Mouse (Mus musculus) midbrain, embryonic 12.5 days (tissue): Measurements from ENCODE around the gene Tbc1d2. TPM values are rescaled to one million over a fixed set of nuclear protein-coding genes. Genes with fewer than 3 reads are reported as not detected.

Experiments
- ATAC-seq: fragments of 200-750 bp; cut with Nextera tagmentation; 2 replicates; pipeline ENCODE4 v1.8.0; 2017; ENCODE audit warnings: low read depth, moderate TSS enrichment, moderate library complexity; ENCODE audit not compliant: low FRiP score
- H3K27ac ChIP-seq: fragments of 300-500 bp; sonication (generic); replicated peaks from 2 replicates; pipeline ENCODE4 v1.5.1; 2016; ENCODE audit warnings: mild to moderate bottlenecking
- H3K27me3 ChIP-seq: fragments of 300-500 bp; sonication (generic); 2 replicates; pipeline ENCODE4 v1.6.1; 2016; ENCODE audit warnings: mild to moderate bottlenecking
- H3K36me3 ChIP-seq: fragments of 300-500 bp; sonication (generic); 2 replicates; pipeline ENCODE4 v1.6.1; 2016
- H3K4me1 ChIP-seq: fragments of 300-500 bp; sonication (generic); 2 replicates; pipeline ENCODE4 v1.6.1; 2016
- H3K4me2 ChIP-seq: fragments of 300-500 bp; sonication (generic); replicated peaks from 2 replicates; pipeline ENCODE4 v1.6.1; 2016; ENCODE audit warnings: mild to moderate bottlenecking, moderate library complexity
- H3K4me3 ChIP-seq: fragments of 300-500 bp; sonication (generic); 2 replicates; pipeline ENCODE4 v1.5.1; 2016; ENCODE audit warnings: mild to moderate bottlenecking
- H3K9ac ChIP-seq: fragments of 300-500 bp; sonication (generic); replicated peaks from 2 replicates; pipeline ENCODE4 v1.6.1; 2016; ENCODE audit warnings: mild to moderate bottlenecking, moderate library complexity
- H3K9me3 ChIP-seq: fragments of 300-500 bp; sonication (generic); 2 replicates; pipeline ENCODE4 v1.6.1; 2016; ENCODE audit warnings: mild to moderate bottlenecking
- WGBS: fragments of 180-500 bp; shearing (Covaris S2); methylation state at CpG from one replicate; pipeline ENCODE4 v1.1.7; 2016; 5-methylcytosine and 5-hydroxymethylcytosine counted together
- polyA plus RNA-seq: library from polyadenylated mRNA; unstranded; fragments of >200 nt; fragmentation: Nextera tagmentation; extraction: Ambion mirVana; gene quantifications from 2 replicates; pipeline ENCODE4 v1.2.1, GENCODE M21; 2016

Tbc1d2 gene
- polyA plus RNA-seq, 1 experiment from 2014 or later = 0.84 TPM

DNA sequence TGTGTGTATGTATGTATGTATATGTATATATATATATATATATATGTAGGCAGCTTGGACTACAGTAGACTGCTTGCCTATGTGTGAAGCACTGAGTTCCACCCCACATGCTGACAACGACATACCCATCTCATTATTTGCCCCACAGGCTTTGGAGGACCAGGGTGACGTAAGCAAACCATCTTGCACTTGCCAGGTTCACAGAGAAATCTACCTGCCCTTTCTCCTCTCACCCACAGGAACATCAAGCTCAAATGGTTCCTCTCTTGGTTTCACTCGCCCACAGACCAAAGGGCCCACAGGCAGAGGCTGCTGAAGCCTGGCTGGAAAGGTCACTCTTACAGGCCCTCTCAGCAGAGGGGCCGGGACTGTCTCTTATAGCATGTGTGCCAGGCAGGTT lies 77.4 kb downstream of the Tbc1d2 start:
- Histone ChIP-seq H3K9me3 (0 out of 2 replicates have a peak, but pooled peaks cover 3% of the 10 kb centered on the region), H3K4me1 (peaks cover 7% of the 10 kb centered on the region), H3K4me2 (no peak overlapping the region), H3K4me3 (no peak overlapping the region), H3K27ac (no peak overlapping the region), H3K27me3 (no peaks in the 10 kb centered on the region; the same call in 1 of the 2 replicates), H3K9ac (no peak overlapping the region), H3K36me3 (no peaks in the 10 kb centered on the region)
- no peak for ATAC-seq
- WGBS = 92% methylated on average over 4 of the region's 4 CpGs

DNA sequence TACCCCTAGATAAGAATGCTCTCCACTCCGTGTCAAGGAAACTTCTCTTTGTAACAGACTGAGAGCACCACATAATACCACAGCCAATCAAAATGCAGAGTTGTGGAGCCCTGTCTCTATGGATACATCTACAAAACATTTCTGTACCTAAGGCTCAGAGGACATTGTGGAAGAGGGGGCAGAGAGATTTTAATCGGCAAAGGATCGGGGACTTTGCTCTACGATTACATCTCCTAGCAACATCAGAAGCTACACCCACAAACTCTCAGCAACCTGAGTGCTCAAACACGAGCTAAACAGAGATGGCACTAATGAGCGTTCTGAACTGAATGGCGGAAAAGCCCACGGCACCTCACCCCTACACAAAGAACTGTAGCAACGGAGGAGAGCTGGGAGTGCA lies 78.3 kb downstream of the Tbc1d2 start:
- no peaks in the 10 kb centered on the region; the same call in 1 of the 2 replicates for H3K27me3 ChIP-seq
- H3K27ac ChIP-seq = no peak overlapping the region
- no peak overlapping the region for H3K4me3 ChIP-seq
- no peak overlapping the region for H3K4me2 ChIP-seq
- 89% methylated on average over 9 of the region's 9 CpGs for WGBS
- peaks cover 7% of the 10 kb centered on the region for H3K4me1 ChIP-seq
- H3K9ac ChIP-seq = no peak overlapping the region
- no peaks in the 10 kb centered on the region for H3K36me3 ChIP-seq
- ATAC-seq = no peak
- 0 out of 2 replicates have a peak, but pooled peaks cover 3% of the 10 kb centered on the region for H3K9me3 ChIP-seq

DNA sequence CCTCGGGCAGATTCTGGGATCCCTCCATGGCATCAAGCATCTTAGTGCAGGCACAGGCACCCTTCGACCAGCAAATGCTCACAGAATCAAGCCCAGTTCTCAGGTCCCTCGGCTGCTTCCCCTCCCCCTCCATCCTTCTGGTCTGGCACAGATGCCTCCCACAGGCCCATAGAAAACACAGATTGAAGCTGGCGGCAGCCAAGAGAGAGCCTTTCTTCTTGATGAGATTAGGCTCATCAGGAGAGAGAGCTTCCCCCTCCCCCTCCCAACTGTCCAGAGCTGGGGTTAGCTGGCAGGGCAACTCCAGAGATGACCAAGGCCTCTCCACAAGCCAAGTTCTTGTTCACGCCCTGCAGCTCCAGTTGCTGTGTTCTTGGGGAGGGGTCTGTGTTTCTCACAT lies 80.3 kb downstream of the Tbc1d2 start:
- 8% methylated on average over 5 of the region's 5 CpGs for WGBS
- Histone ChIP-seq H3K4me2 (no peak overlapping the region), H3K4me3 (no peak overlapping the region), H3K9ac (no peak overlapping the region), H3K27ac (peak overlapping the region; percentile 22), H3K9me3 (no peaks in the 10 kb centered on the region), H3K36me3 (no peaks in the 10 kb centered on the region), H3K4me1 (peaks cover 7% of the 10 kb centered on the region), H3K27me3 (no peaks in the 10 kb centered on the region; the same call in 1 of the 2 replicates)
- no peak for ATAC-seq

DNA sequence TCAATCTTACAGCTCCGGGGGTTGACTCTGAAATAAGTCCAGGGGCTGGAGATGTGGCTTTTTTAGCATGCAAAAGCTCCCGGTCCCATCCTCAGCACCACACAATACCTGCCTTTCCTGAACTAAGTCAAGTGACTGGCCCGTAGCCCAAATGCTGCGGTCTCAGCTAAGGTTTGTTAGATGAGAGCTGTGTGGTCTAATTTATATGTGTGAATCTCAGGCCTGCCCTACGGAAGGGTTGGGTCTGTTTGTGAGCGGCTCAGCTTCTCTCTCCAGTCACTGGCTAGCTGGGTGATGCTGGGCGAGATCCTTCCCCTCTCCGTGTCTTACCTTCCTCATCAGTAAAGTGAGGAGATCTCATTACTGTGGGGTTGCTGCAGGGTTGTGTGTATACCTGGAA lies 81.8 kb downstream of the Tbc1d2 start:
- Histone ChIP-seq H3K4me1 (peaks cover 7% of the 10 kb centered on the region), H3K4me3 (no peak overlapping the region), H3K36me3 (no peaks in the 10 kb centered on the region), H3K27ac (no peak overlapping the region), H3K4me2 (no peak overlapping the region), H3K27me3 (no peaks in the 10 kb centered on the region; the same call in 1 of the 2 replicates), H3K9ac (no peak overlapping the region), H3K9me3 (no peaks in the 10 kb centered on the region)
- WGBS = 88% methylated on average over 8 of the region's 8 CpGs
- no peak for ATAC-seq

DNA sequence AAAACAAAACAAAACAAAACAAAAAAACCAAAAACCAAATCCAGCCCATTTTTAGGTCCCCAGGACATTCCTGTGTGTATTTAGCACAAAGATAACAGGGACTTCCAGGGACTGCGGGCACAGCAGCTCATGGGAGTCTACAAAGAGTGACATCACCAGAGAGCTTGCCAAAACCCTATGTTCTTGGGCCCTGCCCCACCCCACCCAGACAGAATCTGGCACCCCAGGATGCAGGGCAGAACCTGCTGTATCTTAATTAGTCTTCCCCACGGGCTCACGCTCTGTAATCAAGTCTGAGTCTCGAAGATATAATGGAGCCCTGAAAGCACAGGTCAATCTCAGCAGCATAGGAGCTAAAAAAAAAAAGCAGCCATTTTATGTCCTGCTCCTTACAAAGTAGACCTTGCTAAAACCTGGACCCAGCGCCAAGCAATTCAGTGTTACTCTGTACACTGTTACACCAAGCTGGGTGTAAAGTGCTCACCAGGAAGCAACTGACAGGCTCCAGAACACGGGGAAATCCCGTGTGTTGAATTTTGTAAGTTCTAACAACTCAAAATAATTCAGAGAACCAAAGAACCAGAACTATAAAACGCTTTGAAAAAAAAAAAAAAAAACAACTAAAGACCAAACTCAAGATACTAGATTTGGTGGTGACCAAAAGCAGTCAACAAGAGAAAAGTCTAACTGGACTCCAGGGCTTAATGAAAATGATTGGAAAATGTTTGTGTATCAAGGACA lies 82.9 kb downstream of the Tbc1d2 start:
- ATAC-seq = no peak
- Histone ChIP-seq H3K27me3 (no peaks in the 10 kb centered on the region; the same call in 1 of the 2 replicates), H3K9ac (no peak overlapping the region), H3K9me3 (no peaks in the 10 kb centered on the region), H3K4me2 (no peak overlapping the region), H3K36me3 (no peaks in the 10 kb centered on the region), H3K27ac (no peak overlapping the region), H3K4me1 (peaks cover 7% of the 10 kb centered on the region), H3K4me3 (no peak overlapping the region)
- 73% methylated on average over 8 of the region's 8 CpGs for WGBS

DNA sequence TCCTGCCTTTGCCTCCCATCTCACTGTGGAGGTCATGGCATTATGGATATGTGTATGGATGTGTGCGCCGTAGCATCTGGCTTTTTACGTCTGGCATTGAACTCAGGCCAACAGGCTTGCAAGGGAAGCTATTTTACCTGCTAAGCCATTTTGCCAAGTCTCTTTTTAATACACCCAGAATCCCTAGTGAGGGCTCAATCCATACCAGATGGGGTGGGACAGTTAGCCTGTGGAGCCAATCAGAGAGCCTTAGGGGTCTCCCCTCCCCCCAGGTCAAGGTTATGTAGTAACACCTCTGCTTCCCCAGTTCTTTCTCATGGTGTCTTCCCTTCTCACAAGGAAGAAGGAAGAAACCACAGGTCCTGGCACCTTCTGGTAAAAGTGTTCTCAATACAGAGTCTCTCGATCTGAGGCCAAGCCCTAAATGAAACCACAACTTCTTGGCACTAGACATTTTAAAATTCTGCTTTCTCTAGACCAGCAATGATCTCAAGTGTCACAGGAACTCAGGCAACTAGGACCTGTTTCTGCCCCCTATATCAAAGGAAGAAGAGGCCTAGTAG lies 84.5 kb downstream of the Tbc1d2 start:
- Histone ChIP-seq H3K27ac (no peak overlapping the region), H3K9me3 (no peaks in the 10 kb centered on the region), H3K36me3 (no peaks in the 10 kb centered on the region), H3K4me2 (no peak overlapping the region), H3K9ac (no peak overlapping the region), H3K4me1 (peaks cover 7% of the 10 kb centered on the region), H3K4me3 (no peak overlapping the region), H3K27me3 (no peaks in the 10 kb centered on the region; the same call in 1 of the 2 replicates)
- WGBS = 90% methylated on average over 4 of the region's 4 CpGs
- no peak for ATAC-seq

DNA sequence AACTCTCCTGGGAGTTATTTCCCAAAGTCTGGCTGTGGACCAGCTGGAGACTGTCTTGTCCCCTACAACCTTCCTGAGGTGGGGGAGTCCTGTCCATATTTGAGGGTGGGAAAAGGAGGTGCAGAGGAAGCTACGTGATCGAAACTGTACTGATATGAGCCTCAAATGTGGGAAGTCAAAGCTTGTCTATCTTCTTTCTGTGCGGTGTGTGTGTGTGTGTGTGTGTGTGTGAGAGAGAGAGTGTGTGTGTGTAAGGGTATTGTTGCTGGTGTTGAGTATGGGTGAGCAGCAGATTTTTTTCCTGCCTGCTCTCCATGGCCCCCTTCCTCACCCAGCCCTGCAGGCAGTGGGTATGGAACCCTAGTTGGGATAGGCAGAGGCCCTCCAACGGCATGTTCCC lies 85.8 kb downstream of the Tbc1d2 start:
- no peaks in the 10 kb centered on the region for H3K36me3 ChIP-seq
- no peak overlapping the region for H3K9ac ChIP-seq
- H3K27ac ChIP-seq = no peak overlapping the region
- H3K27me3 ChIP-seq = no peaks in the 10 kb centered on the region; the same call in 1 of the 2 replicates
- H3K4me1 ChIP-seq = no peaks in the 10 kb centered on the region
- H3K4me2 ChIP-seq = no peak overlapping the region
- 95% methylated on average over 4 of the region's 4 CpGs for WGBS
- no peak for ATAC-seq
- no peaks in the 10 kb centered on the region for H3K9me3 ChIP-seq
- no peak overlapping the region for H3K4me3 ChIP-seq

DNA sequence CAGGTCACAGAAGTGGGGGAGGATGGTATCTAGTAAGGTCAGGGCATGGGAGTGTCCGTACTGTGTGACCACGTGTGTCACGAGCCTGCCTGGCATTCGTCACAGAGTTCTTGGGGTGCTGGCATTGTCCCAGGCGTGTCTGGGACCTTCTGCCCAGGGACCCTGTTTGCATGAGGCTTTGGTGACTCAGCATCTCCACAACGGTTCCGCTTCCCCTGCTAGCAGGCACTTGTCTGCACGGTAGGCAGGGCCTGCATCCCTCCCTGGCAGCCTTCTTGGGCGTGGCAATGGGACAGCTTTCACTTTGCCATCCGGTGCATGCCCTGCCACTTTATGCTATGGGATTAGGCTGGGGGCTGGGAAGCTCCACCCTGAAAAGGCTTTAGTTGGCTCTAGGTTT lies 86.2 kb downstream of the Tbc1d2 start:
- H3K4me3 ChIP-seq = no peak overlapping the region
- H3K4me1 ChIP-seq = no peaks in the 10 kb centered on the region
- H3K4me2 ChIP-seq = no peak overlapping the region
- WGBS = 71% methylated on average over 10 of the region's 10 CpGs
- ATAC-seq = no peak
- no peaks in the 10 kb centered on the region; the same call in 1 of the 2 replicates for H3K27me3 ChIP-seq
- no peak overlapping the region for H3K9ac ChIP-seq
- H3K27ac ChIP-seq = no peak overlapping the region
- no peaks in the 10 kb centered on the region for H3K9me3 ChIP-seq
- H3K36me3 ChIP-seq = no peaks in the 10 kb centered on the region

DNA sequence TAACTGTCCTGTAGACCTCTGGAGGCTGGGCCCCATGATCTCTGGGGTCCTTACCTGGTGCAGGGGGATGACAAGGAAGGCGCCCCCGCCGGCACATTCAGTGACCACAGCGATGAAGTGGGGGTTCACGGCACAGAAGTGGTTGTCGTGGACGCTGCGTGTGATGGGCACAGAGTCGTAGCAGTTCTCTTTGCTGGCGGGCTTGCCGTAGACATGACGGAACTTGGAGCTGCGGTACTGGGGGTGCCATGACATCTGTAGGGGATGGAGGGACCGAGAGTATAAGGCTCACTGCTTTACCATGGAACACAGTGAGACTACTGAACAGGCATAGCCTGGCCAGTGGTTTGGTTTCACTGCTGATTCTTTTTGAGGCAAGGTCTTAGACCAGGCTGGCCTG lies 87.2 kb downstream of the Tbc1d2 start:
- 97% methylated on average over 14 of the region's 14 CpGs for WGBS
- Histone ChIP-seq H3K27ac (no peak overlapping the region), H3K27me3 (no peaks in the 10 kb centered on the region), H3K4me2 (no peak overlapping the region), H3K4me3 (no peak overlapping the region), H3K9ac (no peak overlapping the region), H3K9me3 (no peaks in the 10 kb centered on the region), H3K4me1 (no peaks in the 10 kb centered on the region), H3K36me3 (no peaks in the 10 kb centered on the region)
- no peak for ATAC-seq

DNA sequence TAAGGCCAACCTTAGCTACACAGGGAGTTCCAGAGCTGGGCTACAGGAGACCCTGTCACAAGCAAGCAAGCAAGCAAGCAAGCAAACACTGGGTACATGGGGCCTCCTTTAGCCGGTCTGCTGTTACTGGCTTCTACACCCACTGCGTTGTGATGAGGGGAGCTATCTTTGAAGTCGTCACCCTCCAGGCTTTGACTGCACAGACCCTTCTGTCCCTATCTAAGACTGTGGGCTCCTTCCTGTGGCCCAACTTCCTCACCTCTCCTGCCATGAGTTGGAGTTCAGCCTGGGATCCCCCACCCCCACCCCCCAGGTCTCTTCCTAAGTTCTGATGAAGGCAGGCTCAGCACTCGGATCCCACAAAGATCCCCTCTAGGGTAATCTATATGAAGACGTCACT lies 88.0 kb downstream of the Tbc1d2 start:
- WGBS = 86% methylated on average over 5 of the region's 5 CpGs
- Histone ChIP-seq H3K9ac (no peak overlapping the region), H3K27me3 (no peaks in the 10 kb centered on the region), H3K9me3 (no peaks in the 10 kb centered on the region), H3K27ac (no peak overlapping the region), H3K4me3 (no peak overlapping the region), H3K4me2 (no peak overlapping the region), H3K36me3 (no peaks in the 10 kb centered on the region), H3K4me1 (no peaks in the 10 kb centered on the region)
- no peak for ATAC-seq

DNA sequence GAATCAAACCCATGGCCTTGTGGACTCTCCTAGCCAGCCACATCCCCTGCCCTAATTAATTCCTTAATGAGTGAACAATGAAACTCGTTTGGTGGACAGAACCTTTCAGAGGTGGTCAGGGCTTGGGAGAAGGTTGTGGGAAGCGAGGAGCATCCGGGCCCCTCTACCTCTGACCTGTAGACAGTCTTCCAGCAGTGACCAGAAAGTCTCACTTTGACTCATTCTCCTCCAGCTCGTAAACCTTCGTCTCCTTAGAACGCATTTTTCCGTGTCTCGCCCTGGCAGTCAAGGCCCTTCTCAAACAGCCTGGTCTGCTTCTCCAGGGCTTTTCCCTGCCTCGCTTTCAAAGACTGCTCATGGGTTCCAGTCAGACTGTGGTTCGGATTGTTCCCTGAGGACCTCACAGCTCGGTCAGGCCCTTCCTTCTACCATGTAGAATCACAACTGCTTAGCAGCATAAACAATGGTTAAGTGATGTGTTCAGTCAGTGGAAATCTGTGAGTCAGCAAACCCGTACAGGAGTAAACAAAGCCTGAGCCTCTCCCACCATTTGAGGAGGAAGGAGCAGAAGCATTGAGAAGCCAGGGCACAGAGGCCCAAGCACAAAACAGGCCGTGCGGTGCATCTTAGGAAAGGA lies 89.8 kb downstream of the Tbc1d2 start:
- no peaks in the 10 kb centered on the region for H3K9me3 ChIP-seq
- H3K4me3 ChIP-seq = no peak overlapping the region
- H3K27ac ChIP-seq = no peak overlapping the region
- no peak overlapping the region for H3K9ac ChIP-seq
- no peaks in the 10 kb centered on the region for H3K27me3 ChIP-seq
- no peak overlapping the region for H3K4me2 ChIP-seq
- ATAC-seq = no peak
- no peaks in the 10 kb centered on the region for H3K4me1 ChIP-seq
- H3K36me3 ChIP-seq = no peaks in the 10 kb centered on the region
- WGBS = 81% methylated on average over 14 of the region's 14 CpGs
